Mouse (Mus musculus) forebrain, embryonic 10.5 days (tissue): Measurements from ENCODE around the gene Sphk1. TPM values are rescaled to one million over a fixed set of nuclear protein-coding genes. Genes with fewer than 3 reads are reported as not detected.
A peak's percentile ranks its signal among the peaks of the same experiment; 100 is the strongest.

Source experiments
- DNase-seq: peaks from one replicate; pipeline ENCODE4 v3.0.0-alpha.2; 2017; ENCODE audit warnings: low spot score; ENCODE audit errors: extremely low spot score
- H3K27ac ChIP-seq: fragments of 300-500 bp; sonication (generic); 2 replicates; pipeline ENCODE4 v1.5.1; 2016; ENCODE audit warnings: mild to moderate bottlenecking
- H3K27me3 ChIP-seq: fragments of 300-500 bp; sonication (generic); 2 replicates; pipeline ENCODE4 v1.6.1; 2016; ENCODE audit warnings: mild to moderate bottlenecking; ENCODE audit not compliant: poor library complexity, severe bottlenecking
- H3K36me3 ChIP-seq: fragments of 300-500 bp; sonication (generic); replicated peaks from 2 replicates; pipeline ENCODE4 v1.6.1; 2016; ENCODE audit warnings: mild to moderate bottlenecking, moderate library complexity
- H3K4me1 ChIP-seq: fragments of 300-500 bp; sonication (generic); 2 replicates; pipeline ENCODE4 v1.6.1; 2016
- H3K4me3 ChIP-seq: fragments of 300-500 bp; sonication (generic); 2 replicates; pipeline ENCODE4 v1.5.1; 2016; ENCODE audit warnings: mild to moderate bottlenecking, moderate library complexity
- H3K9me3 ChIP-seq: fragments of 300-500 bp; sonication (generic); 2 replicates; pipeline ENCODE4 v1.6.1; 2016; ENCODE audit warnings: mild to moderate bottlenecking, moderate library complexity
- WGBS: fragments of 180-500 bp; shearing (Covaris S2); methylation state at CpG from one replicate; pipeline ENCODE4 v1.1.7; 2016; 5-methylcytosine and 5-hydroxymethylcytosine counted together
- polyA plus RNA-seq: library from polyadenylated mRNA; unstranded; fragments of >200 nt; fragmentation: Nextera tagmentation; extraction: Ambion mirVana; gene quantifications from 2 replicates; pipeline ENCODE4 v1.2.1, GENCODE M21; 2016

Sphk1 gene
- polyA plus RNA-seq, 1 experiment from 2014 or later: 4.0 TPM

- H3K9me3 ChIP-seq: no peaks in the 10 kb centered on the region
- H3K27ac ChIP-seq: no peak overlapping the region
- no peaks in the 10 kb centered on the region for H3K27me3 ChIP-seq
- no peak for DNase-seq
- 96% methylated on average over 3 of the region's 3 CpGs for WGBS
- peaks cover 54% of the 10 kb centered on the region for H3K4me1 ChIP-seq
- peak overlapping the region; percentile 86 for H3K4me3 ChIP-seq
- peaks cover 11% of the 10 kb centered on the region; the same call in 1 of the 2 replicates for H3K36me3 ChIP-seq
Measured at GRCm38 (mm10) chr11:116579280-116579679, 48.6 kb downstream of the Sphk1 start.

GRCm38 (mm10) chr11:116580031-116580652 is 49.4 kb downstream of the Sphk1 start:
- H3K9me3 ChIP-seq: no peaks in the 10 kb centered on the region
- H3K27ac ChIP-seq: peak overlapping the region; percentile 92
- peaks cover 45% of the 10 kb centered on the region for H3K4me1 ChIP-seq
- peak overlapping the region; percentile 86 for H3K4me3 ChIP-seq
- no peaks in the 10 kb centered on the region for H3K27me3 ChIP-seq
- peaks cover 11% of the 10 kb centered on the region; the same call in 1 of the 2 replicates for H3K36me3 ChIP-seq
- DNase-seq: no peak
- 28% methylated on average over 10 of the region's 10 CpGs for WGBS

GRCm38 (mm10) chr11:116580711-116581375 is 50.1 kb downstream of the Sphk1 start:
- Histone ChIP-seq H3K4me1 (peaks cover 38% of the 10 kb centered on the region), H3K4me3 (peak overlapping the region; percentile 86), H3K27ac (peak overlapping the region; percentile 92), H3K9me3 (no peaks in the 10 kb centered on the region), H3K36me3 (peaks cover 11% of the 10 kb centered on the region; the same call in 1 of the 2 replicates), H3K27me3 (no peaks in the 10 kb centered on the region)
- DNase-seq: peak; percentile 72
- WGBS: under 1% methylated on average over 91 of the region's 91 CpGs

- H3K27ac ChIP-seq: peak within 1 kb of the TSS; percentile 92
- no peaks in the 10 kb centered on the region for H3K27me3 ChIP-seq
- peaks cover 11% of the 10 kb centered on the region; the same call in 1 of the 2 replicates for H3K36me3 ChIP-seq
- 2% methylated on average over 51 of the region's 51 CpGs for WGBS
- H3K4me3 ChIP-seq: peak within 1 kb of the TSS; percentile 86
- H3K9me3 ChIP-seq: no peaks in the 10 kb centered on the region
- DNase-seq: peak; percentile 80
- H3K4me1 ChIP-seq: peaks cover 33% of the 10 kb centered on the region
Measured at GRCm38 (mm10) chr11:116581376-116581814, 50.7 kb downstream of the Sphk1 start, which contains the start of gene Ube2o. Gene Ube2o, minus strand, starts transcription at chr11:116581447.

- no peak overlapping the region for H3K4me3 ChIP-seq
- no peak overlapping the region for H3K27ac ChIP-seq
- peaks cover 27% of the 10 kb centered on the region for H3K27me3 ChIP-seq
- H3K36me3 ChIP-seq: no peaks in the 10 kb centered on the region
- H3K9me3 ChIP-seq: no peaks in the 10 kb centered on the region
- WGBS: 86% methylated on average over 6 of the region's 6 CpGs
- no peak for DNase-seq
- H3K4me1 ChIP-seq: peaks cover 29% of the 10 kb centered on the region
Measured at GRCm38 (mm10) chr11:116585682-116586081, 55.0 kb downstream of the Sphk1 start.

Other genes with a start within 250 kb of the Sphk1 start
- 0.07 TPM in 2 replicates for gene Galr2, start 250.0 kb upstream of the Sphk1 start, polyA plus RNA-seq
- 56.5 and 60.5 TPM in 2 replicates for gene Exoc7, start 223.7 kb upstream of the Sphk1 start, polyA plus RNA-seq
- 3.3 and 4.4 TPM in 2 replicates for gene Foxj1, start 195.5 kb upstream of the Sphk1 start, polyA plus RNA-seq
- 5.5 and 5.7 TPM in 2 replicates for gene Rnf157, start 117.9 kb upstream of the Sphk1 start, polyA plus RNA-seq
- 31.6 and 33.1 TPM in 2 replicates for gene Ubald2, start 96.8 kb upstream of the Sphk1 start, polyA plus RNA-seq
- 0.16 and 0.24 TPM in 2 replicates for gene Qrich2, start 64.7 kb upstream of the Sphk1 start, polyA plus RNA-seq
- gene Prpsap1, start 36.7 kb upstream of the Sphk1 start, polyA plus RNA-seq: 200 and 209 TPM in 2 replicates
- 9.2 and 10.5 TPM in 2 replicates for gene Ube2o, start 50.5 kb downstream of the Sphk1 start, polyA plus RNA-seq
- not detected in 2 replicates for gene Aanat, start 55.5 kb downstream of the Sphk1 start, polyA plus RNA-seq
- 3.5 and 4.0 TPM in 2 replicates for gene Rhbdf2, start 96.1 kb downstream of the Sphk1 start, polyA plus RNA-seq
- 0.62 and 1.1 TPM in 2 replicates for gene Prcd, start 122.6 kb downstream of the Sphk1 start, polyA plus RNA-seq
- 2.5 and 2.9 TPM in 2 replicates for gene Cygb, start 123.4 kb downstream of the Sphk1 start, polyA plus RNA-seq
- gene St6galnac1, start 244.6 kb downstream of the Sphk1 start, polyA plus RNA-seq: not detected in 2 replicates